Mouse (Mus musculus): ENCODE measurements around the gene Phkg1.
"Not testable (repeated sequence)": the region's sequence is repeated elsewhere in the genome, so short reads cannot be mapped to it uniquely, and the experiment has no call there.

Gene Phkg1

DNA sequence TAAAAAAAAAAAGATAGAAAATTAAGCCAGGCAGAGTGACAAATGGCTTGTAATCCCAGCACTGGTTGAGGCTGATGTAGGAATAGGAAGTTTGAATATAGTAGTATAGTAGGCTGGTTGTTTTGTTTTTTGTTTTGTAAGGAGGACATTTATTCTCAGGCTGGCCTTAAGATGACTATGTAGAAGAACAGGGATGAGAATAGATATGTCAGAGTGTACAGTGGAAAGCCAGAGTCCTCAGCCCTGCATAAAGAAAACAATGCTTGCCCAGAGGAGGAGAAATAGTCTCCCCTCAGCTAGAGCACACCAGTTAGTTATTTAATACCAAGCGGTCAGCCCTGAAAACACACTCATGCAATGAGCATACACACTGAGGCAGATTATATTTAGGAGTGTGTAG, at the start of gene Phkg1:
TSS of gene Phkg1 (minus strand) at position 101 of the 400 bp plus-strand sequence.
- DNase-seq (ENCODE audit: low spot score), result no peak

DNA sequence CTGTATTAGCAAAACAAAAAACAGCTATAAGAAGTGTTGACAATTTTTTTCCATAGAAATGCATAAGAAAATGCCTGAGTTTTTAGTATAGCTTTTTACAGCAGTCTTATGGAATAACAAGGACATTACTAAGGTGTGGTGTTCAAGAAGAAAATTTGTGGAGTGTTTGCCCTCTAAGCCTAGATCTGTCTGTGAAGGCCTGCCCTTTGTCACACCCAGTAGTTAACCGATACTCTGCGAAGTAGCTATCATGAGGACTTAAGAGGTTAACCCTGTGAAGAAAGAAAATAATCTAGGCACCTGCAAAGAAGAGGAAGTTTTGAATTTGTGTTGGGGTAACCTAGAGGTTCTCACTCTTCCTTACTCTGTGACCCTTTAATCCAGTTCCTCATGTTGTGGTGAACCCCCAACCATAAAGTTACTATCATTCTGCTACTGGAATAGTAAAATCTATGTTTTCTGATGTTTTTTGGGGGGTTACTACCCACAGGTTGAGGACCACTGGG, 49.2 kb upstream of the Phkg1 start:
- DNase-seq (ENCODE audit: low spot score), result no peak

DNA sequence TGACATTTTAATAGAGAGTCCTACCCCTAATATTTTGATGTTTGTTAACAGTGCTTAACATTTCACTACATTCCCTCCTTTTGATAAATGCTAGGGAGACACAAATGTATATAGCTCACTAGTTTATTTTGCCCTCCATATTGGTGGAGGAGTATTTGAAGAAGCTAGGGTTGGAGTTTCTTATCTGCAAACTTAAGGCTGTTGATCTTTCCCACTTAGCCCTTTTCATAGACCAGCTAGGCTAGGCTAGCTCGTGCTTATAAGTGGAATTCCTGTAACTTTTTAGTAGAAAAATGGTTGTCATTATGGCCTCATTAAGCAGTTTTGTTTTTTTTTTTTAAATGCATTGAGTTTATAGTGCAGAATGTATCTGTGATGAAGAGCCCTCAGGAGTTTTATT, 45.1 kb upstream of the Phkg1 start:
- DNase-seq (ENCODE audit: low spot score), result no peak

DNA sequence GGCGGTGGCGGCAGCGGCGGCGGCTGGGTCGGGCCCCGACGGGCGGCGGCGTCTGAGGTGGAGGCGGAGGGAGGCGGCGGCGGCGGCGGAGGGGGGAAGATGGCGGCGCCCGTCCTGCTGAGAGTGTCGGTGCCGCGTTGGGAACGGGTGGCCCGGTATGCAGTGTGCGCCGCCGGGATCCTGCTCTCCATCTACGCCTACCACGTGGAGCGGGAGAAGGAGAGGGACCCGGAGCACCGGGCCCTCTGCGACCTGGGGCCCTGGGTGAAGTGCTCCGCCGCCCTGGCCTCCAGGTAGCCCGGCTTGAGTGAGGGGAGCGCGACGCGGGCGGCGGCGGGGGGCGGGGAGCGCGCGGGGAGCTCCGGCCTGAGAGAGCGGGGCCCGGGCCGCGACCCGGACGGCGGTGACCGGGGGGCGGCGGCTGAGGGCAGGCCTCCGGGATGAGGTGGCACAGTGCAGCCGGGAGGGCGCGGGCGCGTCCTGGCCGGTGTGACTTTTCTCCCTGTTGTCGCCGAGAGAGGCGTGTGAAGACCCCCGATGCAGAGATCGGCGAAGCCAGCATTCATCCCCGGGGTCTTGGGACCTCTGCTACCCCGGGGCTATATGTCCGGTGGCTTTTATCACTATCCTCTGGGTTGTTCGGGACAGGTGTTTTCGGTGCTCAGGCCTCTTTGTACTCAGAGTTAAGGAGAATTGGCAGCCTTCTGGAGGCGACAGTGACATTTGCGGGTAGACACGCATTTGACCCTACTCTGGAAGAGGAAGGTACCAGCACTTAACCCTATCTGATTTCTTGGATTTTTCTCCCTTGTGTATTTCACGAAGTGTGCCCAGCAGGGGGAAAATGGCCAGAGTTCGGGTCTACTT, 44.0 kb upstream of the Phkg1 start:
- peak; percentile 16 for DNase-seq (ENCODE audit: low spot score)

DNA sequence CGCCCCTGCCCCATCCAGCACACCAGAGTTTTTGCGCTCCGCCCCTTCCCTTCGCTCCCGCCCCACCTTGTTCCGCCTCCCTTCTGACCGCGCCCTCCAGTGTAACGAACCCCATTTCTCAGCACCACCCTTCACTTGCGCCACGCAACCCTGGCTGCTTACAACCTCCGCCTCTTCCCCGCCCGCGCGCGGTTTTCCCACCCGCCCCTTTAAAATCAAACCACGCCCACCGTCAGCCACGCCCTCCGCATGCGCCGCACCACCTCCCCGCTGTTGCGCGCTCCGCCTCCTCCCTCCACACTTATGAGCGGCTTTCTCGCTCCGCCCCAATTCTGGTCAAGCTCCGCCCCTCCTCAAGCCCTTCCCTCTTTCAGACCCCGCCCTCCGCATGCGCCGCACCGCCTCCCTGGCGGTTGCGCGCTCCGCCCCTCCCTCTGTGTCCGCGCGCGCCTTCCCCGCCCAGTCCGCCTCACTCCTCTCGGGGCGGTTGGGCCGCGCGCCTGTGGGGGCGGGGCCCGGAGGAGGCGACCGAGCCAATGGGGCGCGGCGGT, 43.2 kb upstream of the Phkg1 start, which contains the start of gene Vkorc1l1:
TSS of gene Vkorc1l1 (plus strand) at position 476 of the 551 bp plus-strand sequence.
- DNase-seq (ENCODE audit: low spot score), result peak; percentile 98

DNA sequence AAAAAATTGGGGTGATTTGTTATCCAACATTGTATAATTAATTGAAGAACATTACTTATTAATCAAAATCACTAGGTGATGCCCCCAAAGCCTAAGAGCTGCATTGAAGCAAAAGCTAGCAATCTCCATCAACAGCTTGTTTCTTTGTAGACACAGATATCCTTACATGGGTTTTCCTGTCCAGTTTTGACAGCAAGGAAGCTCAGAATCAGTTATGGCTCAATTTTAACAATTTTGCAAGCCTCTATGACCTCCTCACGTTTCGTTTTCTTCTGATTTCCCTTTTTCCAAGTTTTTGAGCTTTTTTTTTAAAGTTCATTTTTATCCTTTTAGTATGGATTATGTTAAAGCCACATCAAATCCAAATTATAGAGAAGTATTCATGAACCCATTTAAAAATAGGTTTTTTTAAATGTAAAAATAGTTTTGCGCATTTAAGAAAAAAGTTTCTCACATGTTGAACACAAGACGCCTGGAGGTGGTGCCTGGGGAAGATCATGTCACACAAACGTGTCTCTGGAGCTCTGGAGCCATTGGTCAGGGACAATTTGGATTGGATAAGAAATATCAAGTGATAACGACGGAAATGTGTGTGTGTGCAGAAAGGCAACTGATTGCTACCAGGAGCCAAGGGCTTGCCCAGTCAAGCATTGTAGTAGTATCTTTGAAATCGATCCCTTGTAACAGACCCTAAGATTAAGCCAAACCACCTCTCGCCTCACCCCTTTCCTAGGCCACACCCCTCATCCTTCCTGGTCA, 42.6 kb upstream of the Phkg1 start:
- DNase-seq (ENCODE audit: low spot score), result no peak

DNA sequence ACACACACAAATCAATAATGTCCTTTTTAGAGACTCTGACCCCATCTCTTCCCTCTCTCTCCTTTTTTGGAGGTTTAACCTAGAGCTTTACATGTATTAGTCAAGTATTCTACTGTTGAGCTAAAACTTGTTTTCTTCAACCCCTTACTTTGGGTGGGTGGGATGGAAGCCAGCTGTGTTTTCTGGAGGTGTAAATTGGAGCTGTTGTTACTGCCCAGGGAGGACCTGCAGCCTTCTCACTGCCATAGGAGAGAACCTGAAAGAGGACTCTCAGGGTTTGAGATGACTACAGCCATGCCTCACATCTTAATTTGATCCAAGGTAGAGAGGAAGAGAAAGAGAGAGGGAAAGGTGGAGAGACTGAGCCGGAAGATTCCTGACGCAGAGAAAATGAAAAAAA, 41.9 kb upstream of the Phkg1 start:
- DNase-seq (ENCODE audit: low spot score), result no peak

DNA sequence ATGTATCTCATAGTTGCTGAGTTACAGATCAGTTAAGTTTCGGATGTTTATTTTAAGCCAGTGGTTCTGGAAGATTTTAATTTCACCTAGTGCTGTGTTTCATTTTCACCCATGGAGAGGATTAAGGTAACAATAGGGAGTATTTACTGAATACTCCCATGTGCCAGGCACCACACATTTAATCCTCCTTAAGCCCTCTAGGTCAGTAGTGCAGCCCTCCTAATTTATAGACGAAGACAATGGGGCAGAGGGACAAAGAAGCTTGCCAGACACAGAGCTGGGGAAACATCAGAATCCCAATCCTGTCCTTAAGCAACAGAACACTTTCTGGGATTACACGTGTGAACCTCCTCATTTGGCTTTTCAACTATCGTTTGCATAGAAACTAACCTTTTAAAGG, 38.6 kb upstream of the Phkg1 start:
- no peak for DNase-seq (ENCODE audit: low spot score)

DNA sequence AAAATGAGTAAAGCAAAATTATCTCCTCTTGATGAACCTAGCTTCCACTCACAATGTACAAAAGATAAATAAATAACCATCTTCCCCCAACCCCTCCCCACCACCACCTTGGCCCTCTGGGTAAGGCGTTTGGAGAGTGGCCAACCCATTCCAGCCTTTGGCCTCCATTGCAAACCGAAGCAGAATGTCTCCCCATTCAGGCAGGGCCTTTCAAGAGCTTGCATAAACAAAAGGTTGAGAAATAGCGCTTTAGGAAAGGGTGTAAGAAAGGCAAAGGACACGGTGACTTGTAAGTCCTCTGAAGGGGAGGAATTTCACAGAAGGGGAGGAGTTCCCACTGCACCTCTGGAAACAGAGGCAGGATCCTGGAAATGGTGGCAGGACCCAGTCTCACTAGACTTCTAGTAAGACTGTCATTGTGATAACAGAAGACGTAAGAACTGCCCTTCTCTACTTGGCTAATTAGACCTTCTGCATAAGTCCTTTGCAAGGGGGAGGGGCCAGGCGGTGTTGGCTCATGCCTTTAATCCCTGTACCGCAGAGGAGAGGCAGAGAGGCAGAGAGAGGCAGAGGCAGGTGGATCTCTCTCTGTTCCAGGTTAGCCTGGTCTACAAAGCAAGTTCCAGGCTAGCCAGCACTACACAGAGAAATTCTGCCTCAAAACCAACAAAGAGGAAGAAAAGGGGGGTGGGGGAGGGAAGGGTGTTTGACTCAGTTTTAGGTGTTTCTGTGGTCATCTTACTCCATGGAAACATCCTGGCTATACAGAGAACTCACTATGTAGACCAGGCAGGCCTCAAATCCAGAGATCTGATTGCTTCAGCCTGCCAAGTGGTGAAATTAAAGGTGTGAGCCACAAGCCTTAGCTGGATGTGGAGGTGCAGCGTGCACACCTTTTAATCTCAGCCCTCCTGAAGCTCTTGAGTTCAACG, 31.8 kb upstream of the Phkg1 start:
- peak; percentile 81 for DNase-seq (ENCODE audit: low spot score)

DNA sequence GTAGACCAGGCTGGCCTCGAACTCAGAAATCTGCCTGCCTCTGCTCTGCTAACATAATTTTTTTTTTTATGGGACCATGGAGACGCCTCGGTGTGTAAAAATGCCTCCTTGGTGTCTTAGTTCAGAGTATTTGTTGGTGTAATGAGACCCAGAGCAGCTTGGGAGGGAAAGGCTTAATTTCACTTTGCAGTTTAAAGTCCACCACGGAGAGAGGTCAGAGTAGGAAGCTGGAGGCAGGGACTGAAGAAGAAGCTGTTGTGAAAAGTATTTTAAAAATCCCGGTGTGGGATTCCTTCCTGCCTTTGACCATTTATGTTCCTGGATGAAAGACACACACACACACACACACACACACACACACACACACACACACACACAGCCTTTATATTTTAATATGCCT, 27.6 kb upstream of the Phkg1 start:
- DNase-seq (ENCODE audit: low spot score), result no peak

DNA sequence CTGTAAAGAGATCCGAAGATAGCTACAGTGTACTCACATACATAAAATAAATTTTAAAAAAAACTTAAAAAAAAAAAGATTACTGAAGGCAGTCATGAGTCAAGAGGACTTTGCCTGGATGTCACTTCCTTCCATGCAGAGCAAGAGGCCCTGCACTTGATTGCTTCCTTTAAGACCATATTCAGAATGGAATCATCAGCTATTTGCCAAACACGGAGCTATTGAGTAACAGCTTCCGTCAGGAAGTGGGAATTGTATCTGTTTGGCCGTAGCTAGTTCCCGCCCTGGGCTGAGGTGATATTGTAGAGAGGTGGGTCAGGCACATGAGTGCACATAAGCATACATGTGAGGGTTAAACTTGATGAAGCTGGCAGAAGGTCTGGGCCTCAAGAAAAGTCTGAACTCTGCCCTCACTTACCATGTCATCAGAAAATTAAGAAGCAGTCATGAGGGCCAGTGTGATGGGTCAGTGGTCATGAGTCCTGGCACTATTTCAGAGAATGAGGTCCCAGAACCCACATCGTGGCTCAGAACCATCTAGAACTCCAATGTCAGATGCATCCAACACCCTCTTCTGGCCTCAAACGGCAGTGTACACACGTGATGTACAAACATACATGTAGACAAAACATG, 26.6 kb upstream of the Phkg1 start:
- DNase-seq (ENCODE audit: low spot score), result no peak

DNA sequence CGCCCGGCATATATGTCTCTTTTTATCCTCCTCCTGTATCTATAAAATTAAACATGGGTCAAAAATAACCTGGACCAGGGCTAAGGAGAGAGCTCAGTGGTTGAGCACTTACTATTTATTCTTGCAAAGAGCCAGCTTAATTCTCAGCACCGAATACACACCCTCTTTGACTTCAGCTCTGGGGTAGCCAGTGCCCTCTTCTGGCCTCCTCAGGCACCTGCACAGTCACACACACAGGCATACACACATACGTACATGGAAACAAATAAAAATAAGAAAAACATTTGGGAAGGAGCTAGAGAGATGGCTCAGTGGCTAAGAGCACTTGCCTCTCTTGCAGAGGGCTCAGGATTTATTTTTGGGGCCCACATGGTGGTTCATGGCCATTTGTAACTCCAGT, 23.6 kb upstream of the Phkg1 start:
- no peak for DNase-seq (ENCODE audit: low spot score)

DNA sequence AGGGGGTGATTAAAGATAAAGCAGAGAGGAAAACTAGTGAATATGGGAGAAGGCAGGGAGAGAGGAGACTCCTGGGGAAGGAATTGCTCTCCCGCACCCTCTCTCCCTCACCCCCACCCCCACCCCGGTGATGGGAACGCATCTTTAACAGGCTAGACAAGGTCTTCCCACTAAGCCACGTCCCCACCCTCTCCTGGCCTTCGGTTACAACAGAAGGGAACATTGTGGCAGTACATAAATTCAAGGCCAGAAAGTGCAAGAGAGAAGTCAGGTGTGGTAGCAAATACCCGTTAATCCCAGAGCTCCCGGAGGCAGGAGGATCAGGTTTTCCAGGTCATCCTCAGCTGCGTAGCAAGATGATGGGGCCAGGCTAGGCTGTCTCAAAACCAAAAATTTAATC, 21.0 kb upstream of the Phkg1 start:
- no peak for DNase-seq (ENCODE audit: low spot score)

DNA sequence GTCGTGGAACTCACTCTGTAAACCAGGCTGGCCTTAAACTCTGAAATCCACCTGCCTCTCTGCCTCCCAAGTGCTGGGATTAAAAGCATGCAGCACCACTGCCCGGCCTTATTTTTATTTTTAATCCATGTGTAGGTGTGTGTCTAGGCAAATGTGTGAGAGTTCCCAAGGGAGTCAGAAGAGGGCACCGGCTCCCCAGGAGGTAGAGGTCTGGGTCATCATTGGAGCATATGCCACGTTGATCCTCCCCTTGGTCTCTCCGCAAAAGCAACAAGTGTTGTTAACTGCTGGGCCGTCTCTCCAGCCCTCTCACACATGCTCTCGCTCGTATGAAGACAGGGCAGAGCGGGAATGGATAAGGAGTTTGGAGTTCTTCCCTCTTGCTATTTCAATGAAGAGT, 20.4 kb upstream of the Phkg1 start:
- DNase-seq (ENCODE audit: low spot score), result no peak

DNA sequence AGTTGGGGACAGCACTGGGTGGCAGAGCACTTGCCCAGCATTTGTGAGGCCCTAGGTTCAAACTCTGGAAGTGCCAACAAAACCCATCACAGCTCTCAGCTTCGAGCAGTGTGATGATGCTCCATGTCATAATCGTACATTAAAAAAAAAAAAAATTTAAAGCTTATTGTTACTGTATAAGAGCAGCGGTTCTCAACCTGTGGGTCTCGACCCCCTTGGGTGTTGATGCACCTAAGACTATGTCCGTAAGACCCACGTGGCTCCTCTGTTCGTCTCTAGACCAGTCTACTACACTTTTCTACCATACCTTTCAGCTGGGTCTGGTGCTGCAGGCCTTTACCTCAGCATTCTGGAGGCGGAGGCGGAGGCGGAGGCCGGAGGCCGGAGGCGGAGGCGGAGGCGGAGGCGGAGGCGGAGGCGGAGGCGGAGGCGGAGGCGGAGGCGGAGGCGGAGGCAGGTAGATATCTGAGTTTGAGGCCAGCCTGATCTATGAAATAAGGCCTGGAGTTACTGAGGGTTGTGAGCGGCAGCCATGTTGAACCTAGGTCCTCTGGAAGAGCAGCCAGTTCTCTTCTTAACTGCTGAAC, 19.8 kb upstream of the Phkg1 start:
- no peak for DNase-seq (ENCODE audit: low spot score)

DNA sequence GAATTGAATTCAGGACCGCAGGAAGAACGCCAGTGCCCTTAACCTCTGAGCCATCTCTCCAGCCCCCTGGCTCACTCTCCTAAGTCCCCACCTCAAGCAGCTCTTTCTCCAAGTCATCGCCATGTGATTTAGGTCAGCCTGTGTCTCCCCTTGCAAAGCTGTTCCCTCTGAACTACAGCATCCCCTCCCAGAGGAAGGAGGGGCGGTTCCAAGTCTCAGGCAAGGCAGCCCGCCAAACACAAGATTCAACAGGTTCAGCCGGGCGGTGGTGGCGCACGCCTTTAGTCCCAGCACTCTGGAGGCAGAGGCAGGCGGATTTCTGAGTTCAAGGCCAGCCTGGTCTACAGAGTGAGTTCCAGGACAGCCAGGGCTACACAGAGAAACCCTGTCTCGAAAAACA, 17.1 kb upstream of the Phkg1 start:
- DNase-seq (ENCODE audit: low spot score), result not testable (repeated sequence)

DNA sequence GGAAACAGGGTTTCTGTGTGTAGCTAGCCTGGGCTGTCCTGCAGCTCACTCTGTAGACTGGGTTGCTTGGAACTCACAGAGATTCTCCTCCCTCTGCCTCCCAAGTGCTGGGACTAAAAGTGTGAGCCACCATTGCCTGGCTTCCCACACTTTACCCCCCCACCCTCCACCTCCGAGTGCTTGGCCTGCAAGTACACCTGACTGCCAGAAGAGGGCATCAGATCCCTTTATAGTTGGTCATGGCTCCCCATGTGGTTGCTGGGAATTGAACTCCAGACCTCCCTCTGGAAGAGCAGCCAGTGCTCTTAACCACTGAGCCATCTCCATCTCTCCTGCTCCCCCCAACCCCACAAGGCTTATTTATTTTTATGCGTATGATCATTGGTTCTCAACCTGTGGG, 15.7 kb upstream of the Phkg1 start:
- peak; percentile 26 for DNase-seq (ENCODE audit: low spot score)

DNA sequence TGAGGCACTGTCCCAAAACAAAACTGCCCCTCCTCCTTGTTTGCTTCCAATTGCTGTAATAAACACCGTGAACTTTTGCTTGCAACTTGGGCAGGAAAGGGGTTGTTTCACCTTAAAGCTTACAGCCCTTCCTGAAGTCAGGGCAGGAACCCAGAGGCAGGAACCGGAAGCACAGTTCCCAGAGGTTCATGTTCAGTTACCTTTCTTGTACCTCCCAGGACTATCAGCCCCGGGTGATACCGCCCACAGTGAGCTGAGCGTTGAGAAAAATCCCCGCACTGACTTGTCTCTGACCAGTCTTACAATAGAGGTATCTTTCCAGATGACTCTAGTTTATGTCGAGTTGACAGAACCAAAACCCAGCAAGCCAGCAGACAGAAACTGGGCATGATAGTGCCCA, 11.2 kb upstream of the Phkg1 start:
- no peak for DNase-seq (ENCODE audit: low spot score)

DNA sequence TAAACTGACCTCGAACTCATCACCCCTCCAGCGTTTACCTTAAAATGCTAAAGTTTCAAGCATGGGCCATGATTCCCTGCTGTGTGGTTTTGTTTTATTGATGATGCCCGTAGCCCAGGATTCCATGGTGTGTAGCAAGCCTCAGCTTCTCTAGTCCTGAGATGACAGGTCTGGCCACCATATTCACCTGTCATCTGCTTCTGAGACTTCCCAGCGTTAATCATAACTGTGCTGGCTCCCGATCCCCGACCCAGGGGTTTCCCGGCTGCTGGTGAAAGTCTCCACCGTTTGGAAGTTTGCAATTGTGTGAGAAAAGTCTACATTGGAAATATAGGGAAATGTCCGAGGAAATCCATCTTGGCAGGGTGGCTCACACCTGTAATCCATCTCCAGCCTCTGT, 10.8 kb upstream of the Phkg1 start:
- no peak for DNase-seq (ENCODE audit: low spot score)

DNA sequence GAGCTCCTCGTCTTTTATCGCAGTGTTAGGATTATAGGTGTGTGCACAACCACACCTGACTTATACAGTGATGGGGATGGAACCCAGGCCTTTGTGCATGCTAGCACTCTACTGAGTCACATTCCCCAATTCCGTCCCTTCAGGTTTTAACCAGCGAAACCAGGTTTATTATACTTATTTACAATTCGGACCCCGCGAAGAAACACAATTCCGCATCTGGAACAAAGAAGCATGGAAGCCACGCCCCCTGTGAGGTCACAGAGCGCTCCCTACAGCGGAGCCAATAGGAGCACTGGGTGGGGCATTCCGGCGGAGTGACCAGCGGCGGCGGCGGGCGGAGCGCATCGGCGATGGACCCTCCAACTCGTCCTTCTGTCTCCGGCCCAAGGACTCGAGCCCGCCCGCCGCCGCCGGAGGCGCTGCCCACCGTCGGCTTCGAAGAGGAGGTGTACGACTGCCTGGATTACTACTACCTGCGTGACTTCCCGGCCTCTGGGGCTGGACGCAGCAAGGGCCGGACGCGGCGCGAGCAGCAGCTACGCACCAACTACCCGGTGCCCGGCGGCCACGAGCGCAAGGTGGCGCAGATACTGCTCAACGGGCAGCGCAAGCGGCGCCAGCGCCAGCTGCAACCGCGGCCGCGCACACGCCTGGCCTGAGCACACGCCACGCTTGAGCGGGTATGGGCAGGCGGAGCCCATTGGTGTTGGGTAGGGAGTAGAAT, 10.1 kb upstream of the Phkg1 start, which contains the start of gene Nupr1l:
TSS of gene Nupr1l (plus strand) at position 299 of the 724 bp plus-strand sequence.
- DNase-seq (ENCODE audit: low spot score), result peak; percentile 93

All from lung, postnatal 25 days (tissue).